Mouse (Mus musculus): ENCODE measurements around the gene Serpinf2.

DNA sequence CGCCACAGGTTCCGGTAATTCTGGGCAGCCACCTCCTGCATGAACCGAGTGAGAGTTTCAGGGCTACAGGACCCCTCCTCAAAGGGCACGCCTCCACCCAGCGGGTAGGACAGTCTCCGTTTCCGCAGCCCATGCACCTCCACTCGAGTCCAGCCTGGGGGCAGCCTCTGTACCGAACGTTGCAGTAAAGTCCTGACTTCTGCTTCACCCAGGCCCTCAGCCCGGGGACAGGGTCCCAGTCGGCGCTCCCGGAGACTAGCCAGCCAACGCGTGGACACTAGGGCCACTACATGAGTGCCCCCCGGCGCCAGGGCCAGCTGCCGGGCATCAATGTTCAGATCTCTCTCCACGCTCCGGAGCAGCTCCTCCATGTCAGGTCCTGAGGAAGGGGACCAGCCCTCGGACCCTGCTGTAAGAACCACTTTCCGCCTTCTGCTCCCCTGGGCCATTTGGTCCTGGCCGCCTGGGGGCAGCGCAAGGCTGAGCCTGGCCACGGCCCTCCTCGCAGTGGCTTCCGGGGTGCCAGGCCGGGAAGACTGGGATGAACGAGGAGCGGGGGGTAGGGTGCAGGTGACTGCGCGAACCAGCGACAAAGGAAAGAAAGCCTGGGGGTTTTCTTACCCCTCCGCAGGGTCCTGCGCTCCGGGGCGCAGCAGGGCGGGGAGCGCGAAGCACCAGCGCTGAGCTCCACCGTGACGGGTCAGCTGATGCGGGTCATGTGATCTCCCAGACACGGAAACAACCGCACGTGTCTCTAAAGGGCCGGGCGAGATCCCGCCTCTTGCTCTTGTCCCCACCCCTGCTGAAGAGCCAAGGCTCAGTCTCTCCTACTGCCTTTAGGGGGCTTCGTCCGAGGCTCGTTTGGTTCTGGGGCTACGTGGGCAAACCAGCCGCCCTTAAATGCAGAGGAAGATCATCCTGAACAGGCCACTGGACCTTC lies 14.9 kb upstream of the Serpinf2 start, which contains the start of gene Wdr81:
- TF ChIP-seq CTCF (IDR thresholded peaks at IDR 0.05; ENCODE audit: borderline replicate concordance, extremely low read depth, insufficient read depth, insufficient read length) (peak; percentile 46; the same call in 1 of the 2 replicates), POLR2A (IDR thresholded peaks at IDR 0.05; ENCODE audit: borderline replicate concordance, extremely low read depth, insufficient read depth, insufficient read length, poor library complexity, severe bottlenecking) (0 out of 2 replicates have a peak, but pooled peaks have one; percentile 11)

All from brain, embryonic 14.5 days (tissue).